Mouse (Mus musculus) CH12.LX (cell line): ENCODE measurements around the gene Tmem132c. TPM values are rescaled to one million over a fixed set of nuclear protein-coding genes. Genes with fewer than 3 reads are reported as not detected.

Experiments
- DNase-seq: peaks from one replicate; pipeline ENCODE4 v3.0.0-alpha.2; 2013; ENCODE audit errors: extremely low read depth
- H3K27ac ChIP-seq: 2 replicates; pipeline ENCODE4 v1.5.1; 2012; ENCODE audit warnings: low read depth, mild to moderate bottlenecking, control low read depth, moderate library complexity; ENCODE audit not compliant: insufficient read depth
- H3K27me3 ChIP-seq: replicated peaks from 2 replicates; pipeline ENCODE3; 2012; ENCODE audit warnings: inconsistent platforms
- H3K36me3 ChIP-seq, 2 experiments: replicated peaks in 1 of 2; 2 replicates each; pipeline versions ENCODE3 to v1.6.1; 2012; ENCODE audit warnings: inconsistent platforms in 1 of 2, low read length in 1 of 2, mild to moderate bottlenecking in 1 of 2, mixed read lengths in 1 of 2, moderate library complexity in 1 of 2; ENCODE audit not compliant: control insufficient read depth in 1 of 2, insufficient read depth in 1 of 2
- H3K4me1 ChIP-seq, 2 experiments: 2 replicates each; pipeline ENCODE4 v1.6.1; 2012; ENCODE audit warnings: inconsistent platforms in 1 of 2, moderate library complexity in 1 of 2; ENCODE audit not compliant: insufficient read depth in 2 of 2, control insufficient read depth in 1 of 2
- H3K4me2 ChIP-seq: 2 replicates; pipeline ENCODE4 v1.6.1; 2012; ENCODE audit warnings: low read depth, mild to moderate bottlenecking, control low read depth; ENCODE audit not compliant: poor library complexity, insufficient read depth, severe bottlenecking
- H3K4me3 ChIP-seq, 3 experiments: fragments of 150-350 bp in 1 of 3; sonication (generic) in 1 of 3; replicated peaks in 1 of 3; 2 replicates each; pipeline versions ENCODE3 to v1.5.1; 2011 to 2012; ENCODE audit warnings: low read depth in 2 of 3, low read length in 2 of 3, mild to moderate bottlenecking in 2 of 3, moderate library complexity in 2 of 3, control low read depth in 1 of 3, improper control_type of control experiment in 1 of 3, inconsistent platforms in 1 of 3, mixed read lengths in 1 of 3; ENCODE audit not compliant: poor library complexity in 1 of 3
- H3K79me2 ChIP-seq: replicated peaks from 2 replicates; pipeline ENCODE4 v1.6.1; 2012; ENCODE audit warnings: mild to moderate bottlenecking, moderate library complexity; ENCODE audit not compliant: control insufficient read depth, poor library complexity, insufficient read depth, severe bottlenecking; ENCODE audit errors: extremely low read depth
- H3K9ac ChIP-seq: 2 replicates; pipeline ENCODE4 v1.6.1; 2012; ENCODE audit warnings: low read depth, mild to moderate bottlenecking, control low read depth, moderate library complexity; ENCODE audit not compliant: insufficient read depth
- H3K9me3 ChIP-seq: replicated peaks from 2 replicates; pipeline ENCODE3; 2012; ENCODE audit warnings: low read length, inconsistent platforms, mixed read lengths
- CHD1 ChIP-seq: IDR thresholded peaks from 2 replicates; pipeline ENCODE4 v1.6.1; 2012; ENCODE audit warnings: low read depth, low read length, improper control_type of control experiment, inconsistent platforms
- CHD2 ChIP-seq: IDR thresholded peaks from 2 replicates; pipeline ENCODE4 v1.6.1; 2011; ENCODE audit warnings: low read length, improper control_type of control experiment
- ELF1 ChIP-seq: IDR thresholded peaks from 2 replicates; pipeline ENCODE4 v1.6.1; 2014; ENCODE audit warnings: low read depth, mild to moderate bottlenecking, inconsistent platforms, low read length, improper control_type of control experiment
- EP300 ChIP-seq: IDR thresholded peaks from 2 replicates; pipeline ENCODE4 v1.6.1; 2011; ENCODE audit warnings: low read length, improper control_type of control experiment
- ETS1 ChIP-seq: conservative IDR thresholded peaks from 2 replicates; pipeline ENCODE4 v1.6.1; 2012; ENCODE audit warnings: low read depth, mild to moderate bottlenecking, inconsistent platforms, low read length, improper control_type of control experiment, moderate library complexity
- GABPA ChIP-seq: IDR thresholded peaks from 2 replicates; pipeline ENCODE4 v1.6.1; 2012; ENCODE audit warnings: low read depth, low read length, improper control_type of control experiment, inconsistent platforms; ENCODE audit not compliant: insufficient replicate concordance
- HCFC1 ChIP-seq: IDR thresholded peaks from 2 replicates; pipeline ENCODE4 v1.6.1; 2012; ENCODE audit warnings: low read depth, mild to moderate bottlenecking, inconsistent platforms, low read length, improper control_type of control experiment
- JUN ChIP-seq: IDR thresholded peaks from 2 replicates; pipeline ENCODE4 v1.6.1; 2011; ENCODE audit warnings: low read depth, mild to moderate bottlenecking, low read length, improper control_type of control experiment, moderate library complexity; ENCODE audit not compliant: insufficient read depth
- MEF2A ChIP-seq: IDR thresholded peaks from 2 replicates; pipeline ENCODE4 v1.6.1; 2014; ENCODE audit warnings: low read depth, mild to moderate bottlenecking, inconsistent platforms, low read length, improper control_type of control experiment, borderline replicate concordance
- MYC ChIP-seq: IDR thresholded peaks from 2 replicates; pipeline ENCODE4 v1.6.1; 2011; ENCODE audit warnings: low read depth, mild to moderate bottlenecking, improper control_type of control experiment, low read length
- NELFE ChIP-seq: IDR thresholded peaks from 2 replicates; pipeline ENCODE4 v1.6.1; 2011; ENCODE audit warnings: low read depth, low read length, improper control_type of control experiment
- PAX5 ChIP-seq: IDR thresholded peaks from 2 replicates; pipeline ENCODE4 v1.6.1; 2012; ENCODE audit warnings: low read length, inconsistent platforms, mixed read lengths
- POLR2A ChIP-seq: IDR thresholded peaks from 2 replicates; pipeline ENCODE4 v1.6.1; 2011; ENCODE audit warnings: low read depth, mild to moderate bottlenecking, improper control_type of control experiment, low read length
- RAD21 ChIP-seq: IDR thresholded peaks from 2 replicates; pipeline ENCODE4 v1.6.1; 2011; ENCODE audit warnings: low read depth, mild to moderate bottlenecking, low read length, improper control_type of control experiment, moderate library complexity
- RCOR1 ChIP-seq: conservative IDR thresholded peaks from 2 replicates; pipeline ENCODE4 v1.6.1; 2012; ENCODE audit warnings: low read depth, mild to moderate bottlenecking, inconsistent platforms, low read length, improper control_type of control experiment
- TCF12 ChIP-seq: IDR thresholded peaks from 2 replicates; pipeline ENCODE4 v1.6.1; 2014; ENCODE audit warnings: low read depth, mild to moderate bottlenecking, inconsistent platforms, low read length, improper control_type of control experiment
- UBTF ChIP-seq: IDR thresholded peaks from 2 replicates; pipeline ENCODE4 v1.6.1; 2012; ENCODE audit warnings: low read depth, mild to moderate bottlenecking, inconsistent platforms, low read length, improper control_type of control experiment, moderate library complexity
- USF1 ChIP-seq: IDR thresholded peaks from 2 replicates; pipeline ENCODE4 v1.6.1; 2014; ENCODE audit warnings: low read depth, mild to moderate bottlenecking, inconsistent platforms, low read length, improper control_type of control experiment
- USF2 ChIP-seq: conservative IDR thresholded peaks from 2 replicates; pipeline ENCODE4 v1.6.1; 2011; ENCODE audit warnings: low read depth, low read length, improper control_type of control experiment
- ZC3H11A ChIP-seq: IDR thresholded peaks from 2 replicates; pipeline ENCODE4 v1.6.1; 2012; ENCODE audit warnings: low read depth, mild to moderate bottlenecking, inconsistent platforms, low read length, improper control_type of control experiment
- ZNF384 ChIP-seq: IDR thresholded peaks from 2 replicates; pipeline ENCODE4 v1.6.1; 2012; ENCODE audit warnings: low read depth, low read length, improper control_type of control experiment, inconsistent platforms
- dilution Hi-C: fragments of 300-500 bp; cut with MboI; formaldehyde crosslinking; loops from 2 replicates; pipeline ENCODE4 v1.14.3; 2020; ENCODE audit warnings: low sequenced_read_pairs; ENCODE audit not compliant: extremely low pct_unique_long_range_greater_than_20kb, extremely low pct_ligation_motif_present
- in situ Hi-C: fragments of 300-500 bp; cut with MboI; formaldehyde crosslinking; loops from 3 replicates; pipeline ENCODE4 v1.14.3; 2019; ENCODE audit warnings: low sequenced_read_pairs, low pct_ligation_motif_present, low pct_unique_long_range_greater_than_20kb, mixed read lengths
- polyA plus RNA-seq: library from polyadenylated mRNA; unstranded; fragments of >175 nt; gene quantifications from 2 replicates; pipeline ENCODE4 v1.2.1, GENCODE M21; 2012; ENCODE audit warnings: low read depth; ENCODE audit not compliant: insufficient read length
- total RNA-seq, 2 experiments: library from RNA; depleted of rRNA; stranded (reverse); fragments of 300-350 nt in 1 of 2; fragments of >200 nt in 1 of 2; gene quantifications; 2 replicates each; pipeline ENCODE4 v1.2.3; 2012 to 2014

Gene Tmem132c
- total and polyA plus RNA-seq, 3 experiments: not detected

DNA sequence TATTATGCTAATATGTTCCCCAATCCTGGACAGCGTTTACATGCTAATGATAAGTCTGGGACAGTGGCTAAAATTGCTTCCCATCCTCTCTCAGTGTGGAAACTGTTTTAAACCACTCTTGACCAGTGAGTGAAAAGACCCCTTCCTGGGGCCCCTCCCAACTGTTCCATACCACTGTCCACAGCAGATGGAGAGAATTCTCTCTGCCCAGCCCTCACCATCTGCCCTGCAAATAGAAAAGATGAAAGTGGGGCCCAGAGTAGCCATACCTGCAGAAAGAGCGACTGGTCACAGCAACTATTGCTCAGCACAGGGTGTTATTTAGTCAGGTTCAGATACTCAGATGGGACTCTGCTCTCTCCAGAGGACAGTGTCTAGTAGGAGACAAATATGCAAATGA is 306.5 kb downstream of the Tmem132c start:
- in situ Hi-C loops (no loop called here), dilution Hi-C loops (no loop called here)
- Histone ChIP-seq H3K27me3 (no peaks in the 10 kb centered on the region), H3K9me3 (peaks cover 88% of the 10 kb centered on the region), H3K4me2 (no peak overlapping the region), H3K4me1 (no peaks in the 10 kb centered on the region), H3K9ac (no peak overlapping the region), H3K4me3 (no peak overlapping the region), H3K36me3 (no peaks in the 10 kb centered on the region), H3K79me2 (no peaks in the 10 kb centered on the region), H3K27ac (no peak overlapping the region)
- no peak for TF ChIP-seq CHD1
- TF ChIP-seq JUN: no peak
- TF ChIP-seq HCFC1: no peak
- TF ChIP-seq ETS1: no peak
- TF ChIP-seq POLR2A: no peak
- no peak for TF ChIP-seq ZC3H11A
- TF ChIP-seq MYC: no peak
- TF ChIP-seq NELFE: no peak
- DNase-seq: no peak

DNA sequence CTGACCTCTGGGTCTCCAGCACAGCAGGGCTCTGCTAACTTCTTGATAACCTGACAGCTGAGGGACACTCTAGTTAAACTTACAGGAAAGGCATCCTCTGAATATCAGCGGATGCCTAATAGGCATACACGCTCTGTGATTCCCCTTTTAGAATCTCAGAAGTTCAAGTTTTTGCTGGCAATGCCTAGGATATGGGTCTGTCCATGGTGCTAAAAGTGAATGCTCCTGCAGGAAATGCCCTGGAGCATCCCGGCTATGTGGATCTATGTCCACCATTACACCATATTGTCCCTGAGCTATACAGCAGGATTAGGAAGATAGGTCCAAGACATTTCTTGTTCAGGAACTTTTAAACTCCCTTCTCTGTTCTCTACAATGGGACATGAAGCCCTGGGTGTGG is 319.5 kb downstream of the Tmem132c start:
- H3K27ac ChIP-seq: no peak overlapping the region
- no peaks in the 10 kb centered on the region for H3K4me1 ChIP-seq
- peaks cover 79% of the 10 kb centered on the region for H3K9me3 ChIP-seq
- H3K9ac ChIP-seq: no peak overlapping the region
- H3K79me2 ChIP-seq: no peaks in the 10 kb centered on the region
- DNase-seq: no peak
- TF ChIP-seq MYC (no peak), USF1 (no peak), RAD21 (no peak), NELFE (no peak), UBTF (no peak), PAX5 (no peak), USF2 (no peak), JUN (no peak), CHD2 (no peak), ELF1 (no peak), GABPA (no peak), ZNF384 (no peak), RCOR1 (no peak), MEF2A (no peak), TCF12 (no peak), EP300 (no peak)
- TF ChIP-seq, all 38 proteins: peak for 0
- no peak overlapping the region for H3K4me3 ChIP-seq
- H3K36me3 ChIP-seq: no peaks in the 10 kb centered on the region
- dilution Hi-C loops: no loop called here
- no peaks in the 10 kb centered on the region for H3K27me3 ChIP-seq
- in situ Hi-C loops: no loop called here
- no peak overlapping the region for H3K4me2 ChIP-seq
